Mouse (Mus musculus): ENCODE measurements around the gene Ddx6.

Gene Ddx6

GRCm38 (mm10) chr9:44688013-44688412 lies 83.3 kb downstream of the Ddx6 start:
- no peak for DNase-seq (ENCODE audit: low spot score in 2 of 2)
